Mouse (Mus musculus) neural tube, embryonic 13.5 days (tissue): ENCODE results near the gene Trim47. TPM values are rescaled to one million over a fixed set of nuclear protein-coding genes. Genes with fewer than 3 reads are reported as not detected.
"Not testable (repeated sequence)": the region's sequence is repeated elsewhere in the genome, so short reads cannot be mapped to it uniquely, and the experiment has no call there.

Source experiments
- ATAC-seq: fragments of 200-750 bp; cut with Nextera tagmentation; 2 replicates; pipeline ENCODE4 v1.8.0; 2017; ENCODE audit warnings: low read depth, mild to moderate bottlenecking, moderate TSS enrichment, moderate library complexity
- H3K27ac ChIP-seq: fragments of 300-500 bp; sonication (generic); replicated peaks from 2 replicates; pipeline ENCODE4 v1.5.1; 2015; ENCODE audit warnings: moderate library complexity, mild to moderate bottlenecking, inconsistent platforms
- H3K27me3 ChIP-seq: fragments of 300-500 bp; sonication (generic); 2 replicates; pipeline ENCODE4 v1.6.1; 2015; ENCODE audit warnings: mild to moderate bottlenecking, inconsistent platforms
- H3K36me3 ChIP-seq: fragments of 300-500 bp; sonication (generic); 2 replicates; pipeline ENCODE4 v1.6.1; 2015; ENCODE audit warnings: mild to moderate bottlenecking, inconsistent platforms
- H3K4me1 ChIP-seq: fragments of 300-500 bp; sonication (generic); replicated peaks from 2 replicates; pipeline ENCODE4 v1.6.1; 2015; ENCODE audit warnings: inconsistent platforms
- H3K4me2 ChIP-seq: fragments of 300-500 bp; sonication (generic); 2 replicates; pipeline ENCODE4 v1.6.1; 2015; ENCODE audit warnings: inconsistent platforms, mild to moderate bottlenecking, moderate library complexity
- H3K4me3 ChIP-seq: fragments of 300-500 bp; sonication (generic); 2 replicates; pipeline ENCODE4 v1.5.1; 2015; ENCODE audit warnings: mild to moderate bottlenecking, inconsistent platforms
- H3K9ac ChIP-seq: fragments of 300-500 bp; sonication (generic); 2 replicates; pipeline ENCODE4 v1.6.1; 2015; ENCODE audit warnings: moderate library complexity, mild to moderate bottlenecking, inconsistent platforms
- H3K9me3 ChIP-seq: fragments of 300-500 bp; sonication (generic); 2 replicates; pipeline ENCODE4 v1.6.1; 2016; ENCODE audit warnings: inconsistent platforms
- WGBS: fragments of 180-500 bp; shearing (Covaris S2); methylation state at CpG from one replicate; pipeline ENCODE4 v1.1.7; 2015; 5-methylcytosine and 5-hydroxymethylcytosine counted together
- polyA plus RNA-seq: library from polyadenylated mRNA; unstranded; fragments of >200 nt; fragmentation: Nextera tagmentation; extraction: Ambion mirVana; gene quantifications from 2 replicates; pipeline ENCODE4 v1.2.1, GENCODE M21; 2015

Trim47 gene
- polyA plus RNA-seq, 1 experiment from 2014 or later = 4.3 TPM

DNA sequence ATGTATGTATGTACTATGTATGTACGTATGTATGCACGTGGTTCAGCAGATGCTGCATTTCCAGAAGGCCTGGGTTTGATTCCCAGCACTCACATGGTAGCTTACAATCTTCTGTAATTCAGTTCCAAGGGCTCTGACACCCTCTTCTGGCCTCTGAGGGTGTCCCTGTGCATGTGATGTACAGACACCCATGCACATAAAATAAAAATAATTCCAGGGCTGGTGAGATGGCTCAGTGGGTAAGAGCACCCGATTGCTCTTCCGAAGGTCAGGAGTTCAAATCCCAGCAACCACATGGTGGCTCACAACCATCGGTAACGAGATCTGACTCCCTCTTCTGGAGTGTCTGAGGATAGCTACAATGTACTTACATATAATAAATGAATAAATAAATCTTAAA, 34.1 kb downstream of the Trim47 start:
- H3K36me3 ChIP-seq, ATAC-seq, H3K27me3 ChIP-seq, H3K27ac ChIP-seq, H3K4me2 ChIP-seq, H3K4me3 ChIP-seq, H3K9ac ChIP-seq, H3K9me3 ChIP-seq, H3K4me1 ChIP-seq: not testable (repeated sequence)
- 90% methylated on average over 6 of the region's 6 CpGs for WGBS

DNA sequence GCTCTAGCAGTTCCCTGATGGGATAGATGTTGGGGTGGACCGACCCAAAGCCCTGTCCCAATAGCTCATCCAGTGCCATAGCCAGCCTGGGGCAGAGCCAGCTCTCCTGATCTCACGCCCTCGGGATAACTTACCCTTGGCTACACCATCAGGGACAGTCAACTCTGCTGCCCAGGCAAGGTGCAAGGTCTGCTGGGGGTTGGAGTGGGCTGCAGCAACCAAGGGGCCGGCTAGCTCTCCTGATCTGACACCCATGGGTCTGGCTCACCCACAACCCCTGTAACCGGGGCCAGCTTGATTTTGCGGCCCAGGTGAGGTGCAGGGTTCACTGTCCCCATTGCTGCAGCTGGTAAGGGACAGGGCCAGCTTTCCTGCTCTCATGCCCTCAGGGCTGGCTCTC, 35.4 kb downstream of the Trim47 start:
- H3K4me2 ChIP-seq = no peak overlapping the region
- H3K27ac ChIP-seq = no peak overlapping the region
- 84% methylated on average over 6 of the region's 6 CpGs for WGBS
- H3K27me3 ChIP-seq = no peaks in the 10 kb centered on the region
- H3K4me1 ChIP-seq = peaks cover 6% of the 10 kb centered on the region
- no peak overlapping the region for H3K4me3 ChIP-seq
- no peak for ATAC-seq
- H3K36me3 ChIP-seq = no peaks in the 10 kb centered on the region
- H3K9me3 ChIP-seq = 0 out of 2 replicates have a peak, but pooled peaks cover 2% of the 10 kb centered on the region
- no peak overlapping the region for H3K9ac ChIP-seq

DNA sequence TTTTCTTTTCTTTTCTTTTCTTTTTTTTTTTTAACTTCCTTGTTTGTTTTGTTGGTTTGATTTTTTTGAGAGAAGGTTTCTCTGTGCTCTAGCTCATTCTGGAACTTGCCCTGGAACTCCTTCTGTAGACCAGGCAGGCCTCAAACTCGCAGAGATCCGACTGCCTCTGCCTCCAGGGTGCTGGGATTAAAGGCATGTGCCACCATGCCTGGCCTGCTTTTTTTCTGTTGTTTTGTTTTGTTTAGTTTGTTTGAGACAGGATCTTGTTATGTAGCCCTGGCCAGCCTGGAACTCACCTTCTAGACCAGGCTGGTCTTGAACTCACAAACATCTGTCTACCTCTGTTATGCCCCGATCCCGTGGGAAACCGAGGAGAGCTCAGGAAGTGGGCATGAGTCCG, 37.5 kb downstream of the Trim47 start:
- no peak overlapping the region for H3K27ac ChIP-seq
- no peak overlapping the region for H3K4me3 ChIP-seq
- no peaks in the 10 kb centered on the region for H3K36me3 ChIP-seq
- no peak for ATAC-seq
- peaks cover 18% of the 10 kb centered on the region for H3K4me1 ChIP-seq
- WGBS = 87% methylated on average over 6 of the region's 6 CpGs
- H3K4me2 ChIP-seq = no peak overlapping the region
- H3K9me3 ChIP-seq = no peaks in the 10 kb centered on the region
- H3K9ac ChIP-seq = no peak overlapping the region
- no peaks in the 10 kb centered on the region for H3K27me3 ChIP-seq

GRCm38 (mm10) chr11:116088741-116089394, 38.1 kb downstream of the Trim47 start:
- no peaks in the 10 kb centered on the region for H3K9me3 ChIP-seq
- no peak overlapping the region for H3K27ac ChIP-seq
- no peaks in the 10 kb centered on the region for H3K27me3 ChIP-seq
- 89% methylated on average over 11 of the region's 11 CpGs for WGBS
- H3K4me1 ChIP-seq = peaks cover 18% of the 10 kb centered on the region
- peaks cover 7% of the 10 kb centered on the region; the same call in 1 of the 2 replicates for H3K36me3 ChIP-seq
- no peak overlapping the region for H3K4me3 ChIP-seq
- no peak overlapping the region for H3K9ac ChIP-seq
- no peak for ATAC-seq
- H3K4me2 ChIP-seq = no peak overlapping the region

DNA sequence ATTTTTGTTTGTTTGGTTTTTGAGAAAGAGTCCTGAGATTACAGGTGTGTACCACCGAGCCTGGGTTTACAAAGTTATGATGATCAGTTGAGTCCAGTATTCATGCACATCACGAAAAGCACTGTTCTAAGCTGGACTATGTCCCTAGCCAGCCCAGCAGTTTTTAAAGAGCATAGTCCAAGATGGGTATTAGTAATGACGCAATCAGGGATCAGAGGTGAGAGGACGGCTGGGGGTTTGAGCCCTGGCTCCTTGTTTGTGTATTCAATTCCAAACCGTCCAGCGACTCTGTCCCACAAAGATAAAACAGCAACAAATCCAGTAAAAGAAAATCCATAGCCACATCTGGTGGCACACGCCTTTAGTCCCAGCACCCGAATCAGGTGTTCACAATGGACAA, 38.8 kb downstream of the Trim47 start:
- H3K36me3 ChIP-seq = peaks cover 13% of the 10 kb centered on the region
- ATAC-seq = no peak
- 87% methylated on average over 8 of the region's 8 CpGs for WGBS
- no peak overlapping the region for H3K4me3 ChIP-seq
- no peak overlapping the region for H3K9ac ChIP-seq
- peak overlapping the region; percentile 56; the same call in 1 of the 2 replicates for H3K4me2 ChIP-seq
- H3K27me3 ChIP-seq = no peaks in the 10 kb centered on the region
- peaks cover 18% of the 10 kb centered on the region for H3K4me1 ChIP-seq
- H3K27ac ChIP-seq = no peak overlapping the region
- H3K9me3 ChIP-seq = no peaks in the 10 kb centered on the region

- peak; percentile 81 for ATAC-seq
- Histone ChIP-seq H3K9me3 (no peaks in the 10 kb centered on the region), H3K4me2 (peak overlapping the region; percentile 56), H3K36me3 (peaks cover 20% of the 10 kb centered on the region), H3K4me1 (peaks cover 18% of the 10 kb centered on the region), H3K9ac (peak overlapping the region; percentile 61), H3K4me3 (peak overlapping the region; percentile 49), H3K27ac (peak overlapping the region; percentile 74), H3K27me3 (no peaks in the 10 kb centered on the region)
- 4% methylated on average over 31 of the region's 31 CpGs for WGBS
These were observed 39.5 kb downstream of the Trim47 start for GRCm38 (mm10) chr11:116087194-116088130.

DNA sequence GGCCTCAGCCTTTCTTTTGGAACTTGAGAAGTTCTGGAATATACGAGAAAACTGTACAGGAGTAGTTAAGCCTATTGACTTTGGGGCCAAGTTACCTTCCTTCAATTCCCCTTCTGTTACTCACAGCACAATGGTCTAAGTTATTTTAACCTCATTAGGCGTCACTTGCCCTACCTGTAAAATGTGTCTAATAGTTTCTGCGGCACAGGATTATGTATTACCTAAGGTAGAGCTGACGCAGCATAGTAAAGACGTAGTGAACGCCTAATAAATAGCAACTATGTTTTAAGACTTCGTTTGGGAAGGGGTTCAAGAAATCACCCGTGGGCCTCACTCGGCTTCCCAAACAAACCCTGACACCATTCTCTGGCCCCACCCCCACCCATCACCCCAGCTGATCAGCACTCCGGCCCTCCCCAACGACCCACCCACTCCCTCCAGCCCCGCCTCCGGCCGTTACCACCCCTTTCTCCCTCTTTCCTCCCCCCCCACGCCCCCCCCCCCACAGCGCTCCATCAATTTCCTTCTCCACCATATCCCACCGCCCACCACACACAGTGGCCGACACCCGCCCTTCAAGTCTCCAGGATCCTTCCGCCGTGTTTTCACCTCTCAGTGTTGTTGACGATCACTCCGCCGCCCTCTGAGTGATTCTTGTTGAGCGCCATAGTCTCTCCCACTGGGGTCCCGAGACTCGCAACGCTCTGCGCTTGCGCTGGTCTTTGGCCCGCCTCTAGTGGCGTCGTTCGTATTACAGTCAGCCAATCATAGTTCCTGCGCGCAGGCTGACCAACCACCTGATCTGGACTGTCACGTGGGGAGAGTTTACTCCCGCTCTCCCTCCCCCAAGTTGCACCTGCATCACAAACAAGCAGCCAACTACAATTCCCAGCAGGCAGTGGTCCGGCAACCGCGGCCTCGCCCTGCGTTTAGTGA, 40.5 kb downstream of the Trim47 start, which contains the start of gene Wbp2:
Gene Wbp2, minus strand, starts transcription at position 738 of the 936 bp plus-strand sequence.
- peak within 1 kb of the TSS; percentile 49 for H3K4me3 ChIP-seq
- H3K4me2 ChIP-seq = peak within 1 kb of the TSS; percentile 56
- peaks cover 18% of the 10 kb centered on the region for H3K4me1 ChIP-seq
- peak; percentile 96 for ATAC-seq
- peak within 1 kb of the TSS; percentile 64 for H3K9ac ChIP-seq
- peak within 1 kb of the TSS; percentile 81 for H3K27ac ChIP-seq
- 5% methylated on average over 36 of the region's 43 CpGs for WGBS
- H3K36me3 ChIP-seq = peaks cover 29% of the 10 kb centered on the region
- no peaks in the 10 kb centered on the region for H3K27me3 ChIP-seq
- no peaks in the 10 kb centered on the region for H3K9me3 ChIP-seq

- ATAC-seq = no peak
- Histone ChIP-seq H3K36me3 (peaks cover 53% of the 10 kb centered on the region), H3K4me2 (no peak overlapping the region), H3K9ac (no peak overlapping the region), H3K27ac (no peak overlapping the region), H3K4me1 (peaks cover 19% of the 10 kb centered on the region), H3K4me3 (no peak overlapping the region), H3K27me3 (no peaks in the 10 kb centered on the region), H3K9me3 (no peaks in the 10 kb centered on the region)
- WGBS = 94% methylated on average over 6 of the region's 6 CpGs
These were observed 42.8 kb downstream of the Trim47 start for GRCm38 (mm10) chr11:116084166-116084565.

- Histone ChIP-seq H3K27me3 (no peaks in the 10 kb centered on the region), H3K27ac (no peak overlapping the region), H3K9me3 (no peaks in the 10 kb centered on the region), H3K9ac (no peak overlapping the region), H3K4me1 (peaks cover 28% of the 10 kb centered on the region), H3K4me2 (no peak overlapping the region), H3K36me3 (peaks cover 59% of the 10 kb centered on the region), H3K4me3 (no peak overlapping the region)
- no peak for ATAC-seq
- WGBS = 93% methylated on average over 14 of the region's 14 CpGs
These were observed 43.8 kb downstream of the Trim47 start for GRCm38 (mm10) chr11:116083096-116083672.

GRCm38 (mm10) chr11:116081081-116081480, 45.9 kb downstream of the Trim47 start:
- no peak for ATAC-seq
- no peak overlapping the region for H3K9ac ChIP-seq
- WGBS = 75% methylated on average over 6 of the region's 6 CpGs
- H3K9me3 ChIP-seq = no peaks in the 10 kb centered on the region
- H3K27ac ChIP-seq = no peak overlapping the region
- no peaks in the 10 kb centered on the region for H3K27me3 ChIP-seq
- H3K4me2 ChIP-seq = no peak overlapping the region
- no peak overlapping the region for H3K4me3 ChIP-seq
- peaks cover 32% of the 10 kb centered on the region for H3K4me1 ChIP-seq
- H3K36me3 ChIP-seq = peaks cover 59% of the 10 kb centered on the region

- H3K4me1 ChIP-seq = peaks cover 23% of the 10 kb centered on the region
- no peak overlapping the region for H3K9ac ChIP-seq
- no peak overlapping the region for H3K4me3 ChIP-seq
- H3K27ac ChIP-seq = no peak overlapping the region
- H3K27me3 ChIP-seq = no peaks in the 10 kb centered on the region
- peaks cover 59% of the 10 kb centered on the region for H3K36me3 ChIP-seq
- no peaks in the 10 kb centered on the region for H3K9me3 ChIP-seq
- no peak overlapping the region for H3K4me2 ChIP-seq
- WGBS = 74% methylated on average over 10 of the region's 10 CpGs
- ATAC-seq = no peak
These were observed 47.5 kb downstream of the Trim47 start for GRCm38 (mm10) chr11:116079511-116079910.
